Mouse (Mus musculus): Measurements from ENCODE around the gene Gls2. TPM values are rescaled to one million over a fixed set of nuclear protein-coding genes. Genes with fewer than 3 reads are reported as not detected.
A peak's percentile ranks its signal among the peaks of the same experiment; 100 is the strongest.

Gls2 gene
- polyA plus RNA-seq, 1 experiment from 2014 or later, result 1.6 TPM

DNA sequence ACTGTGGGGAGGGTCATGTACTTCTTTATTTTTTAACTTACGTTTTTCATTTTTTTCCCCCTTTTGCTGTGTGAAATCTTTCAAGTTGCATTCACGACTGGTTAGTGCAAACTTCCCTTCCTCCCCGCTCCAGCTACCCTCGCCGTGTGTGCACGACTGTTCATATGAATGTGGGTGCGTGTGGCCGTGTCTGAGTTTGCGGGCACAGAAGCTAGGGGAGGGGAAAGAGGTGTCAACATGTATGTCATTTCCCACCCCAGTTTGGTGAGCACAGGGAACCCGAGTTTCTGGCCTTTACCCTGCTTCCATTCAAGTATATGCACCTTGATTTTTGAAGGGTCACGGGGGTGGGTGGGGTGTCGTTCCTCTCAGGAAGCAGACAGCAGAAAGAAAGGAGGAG, 36.3 kb downstream of the Gls2 start:
- no peak for ATAC-seq
- ChIA-PET CTCF (interaction anchor here (0.6 to 1.0 kb wide), 2 partner anchors 41 to 46 kb away, joined by 3 to 7 read pairs; no protein-coding TSS in a partner anchor), POLR2A (interaction anchor here (0.8 kb wide), 1 partner anchor 9 kb away, joined by 3 read pairs; no protein-coding TSS in a partner anchor)
- in situ Hi-C loops (cut with MboI; ENCODE audit: low pct_unique_long_range_greater_than_20kb), result no loop called here
- TF ChIP-seq CTCF (IDR thresholded peaks at IDR 0.05), result no peak
- no peak for DNase-seq (ENCODE audit: low read depth, low spot score)
- H3K27me3 ChIP-seq, result no peaks in the 10 kb centered on the region

DNA sequence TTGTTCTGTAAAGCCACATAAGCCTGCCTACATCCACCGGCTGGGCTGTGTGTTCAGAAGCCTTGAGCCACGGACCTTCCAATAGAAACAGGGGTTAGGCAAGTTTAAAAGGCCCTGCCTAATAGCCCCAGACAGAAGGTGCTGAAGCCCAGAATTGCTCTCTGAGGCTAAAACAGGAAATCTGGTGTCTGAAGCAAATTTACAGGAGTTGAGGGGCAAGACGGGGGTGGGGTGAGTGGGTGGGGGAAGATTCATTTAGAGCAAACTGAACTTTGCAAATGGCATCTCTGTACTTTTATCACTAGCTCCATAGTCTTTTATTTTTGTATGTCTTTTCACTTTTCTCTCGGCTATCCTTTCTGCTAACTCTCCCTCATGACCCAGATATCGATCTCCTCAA, 36.9 kb downstream of the Gls2 start:
- no peak for ATAC-seq
- H3K27me3 ChIP-seq, result no peaks in the 10 kb centered on the region
- TF ChIP-seq CTCF (IDR thresholded peaks at IDR 0.05), result no peak
- no peak for DNase-seq (ENCODE audit: low read depth, low spot score)
- ChIA-PET POLR2A (no interaction called here), CTCF (no interaction called here)
- in situ Hi-C loops (cut with MboI; ENCODE audit: low pct_unique_long_range_greater_than_20kb), result no loop called here

DNA sequence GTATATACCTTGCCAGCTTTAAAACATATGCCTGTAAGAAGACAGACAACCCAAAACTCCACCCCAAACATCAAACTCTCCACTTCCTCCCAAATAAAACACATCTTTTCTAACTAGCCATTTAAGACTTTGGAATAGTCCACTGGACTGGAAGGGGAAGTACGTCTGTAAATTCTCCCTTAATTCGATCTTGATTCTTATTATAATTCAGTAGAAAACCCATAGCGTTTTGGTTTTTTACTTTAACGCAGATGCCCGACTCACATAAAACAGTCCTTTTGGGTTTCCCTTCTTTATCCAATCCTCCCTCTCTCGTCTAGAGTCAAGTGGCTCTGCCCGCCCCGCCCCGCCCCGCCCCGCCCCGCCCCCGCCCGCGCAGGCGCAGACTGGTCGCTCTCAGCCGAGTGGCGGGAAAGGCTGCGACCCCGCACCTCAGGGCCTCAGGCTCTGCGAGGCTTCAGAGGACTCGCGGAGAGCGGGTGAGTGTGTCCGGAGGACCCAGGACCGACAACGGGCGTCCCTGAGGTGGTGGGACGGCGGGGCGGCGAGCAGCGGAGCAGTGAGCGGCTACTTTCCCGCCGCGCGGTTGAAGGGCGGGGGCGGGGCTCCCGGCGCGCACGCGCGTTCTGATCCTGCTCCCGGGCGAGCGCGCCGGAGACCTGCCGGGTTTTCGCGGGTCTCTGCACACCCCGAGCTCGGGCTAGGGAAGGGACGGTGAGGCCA, 37.6 kb downstream of the Gls2 start, which contains the start of gene Timeless:
Gene Timeless (plus strand): TSS at position 369 of the 723 bp plus-strand sequence.
- in situ Hi-C loops (cut with MboI; ENCODE audit: low pct_unique_long_range_greater_than_20kb), result no loop called here
- POLR2A ChIA-PET, result interaction anchor here (0.8 to 1.8 kb wide), 2 partner anchors 14 to 147 kb away, joined by 3 to 4 read pairs; no protein-coding TSS in a partner anchor

DNA sequence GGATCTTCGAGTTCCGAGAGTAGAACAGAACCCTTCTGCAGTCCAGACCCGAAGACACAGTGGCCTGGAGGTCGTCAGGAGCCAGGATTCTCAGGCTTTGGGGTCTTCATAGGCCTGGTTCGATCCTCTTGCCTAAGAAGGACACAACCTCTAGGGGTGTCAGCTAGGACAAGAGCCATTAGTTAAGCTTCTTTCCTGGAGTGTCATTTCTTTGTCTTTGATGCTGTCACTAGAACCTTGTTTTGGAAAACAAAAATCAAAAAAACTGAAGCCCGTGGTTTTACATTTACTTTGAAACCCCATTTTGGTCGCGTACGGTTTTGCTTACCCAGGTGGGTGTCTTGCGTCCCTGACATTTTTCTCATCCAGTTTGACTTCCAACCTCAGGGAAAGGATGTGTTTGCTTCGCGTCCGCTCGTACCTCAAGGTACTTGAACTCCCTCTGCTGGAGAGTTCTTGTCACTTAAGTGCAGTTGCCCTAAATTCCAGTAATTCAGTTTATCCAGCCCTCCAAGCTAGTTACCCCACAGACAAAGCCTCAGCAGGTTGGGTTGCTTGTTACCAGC, 38.2 kb downstream of the Gls2 start:
- peak; percentile 83 for TF ChIP-seq CTCF (IDR thresholded peaks at IDR 0.05)
- in situ Hi-C loops (cut with MboI; ENCODE audit: low pct_unique_long_range_greater_than_20kb), result no loop called here
- H3K27me3 ChIP-seq, result no peaks in the 10 kb centered on the region
- ChIA-PET POLR2A (interaction anchor here (0.8 to 1.8 kb wide), 3 partner anchors 15 to 146 kb away, joined by 3 to 6 read pairs (median 4); no protein-coding TSS in a partner anchor), CTCF (interaction anchor here (0.9 to 2.0 kb wide), 10 partner anchors 10 to 68 kb away, joined by 3 to 8 read pairs (median 4); partner anchors contain the start of gene Apof)
- DNase-seq (ENCODE audit: low read depth, low spot score), result peak; percentile 50
- ATAC-seq, result peak; percentile 14

More for the DNA sequence above, 37.6 kb downstream of the Gls2 start, which contains the start of gene Timeless:
- DNase-seq (ENCODE audit: low read depth, low spot score), result peak; percentile 64
- peak; percentile 58 for ATAC-seq
- no peaks in the 10 kb centered on the region for H3K27me3 ChIP-seq
- CTCF ChIA-PET, result interaction anchor here (0.9 to 2.0 kb wide), 8 partner anchors 11 to 69 kb away, joined by 3 to 8 read pairs (median 4); no protein-coding TSS in a partner anchor
- no peak for TF ChIP-seq CTCF (IDR thresholded peaks at IDR 0.05)

DNA sequence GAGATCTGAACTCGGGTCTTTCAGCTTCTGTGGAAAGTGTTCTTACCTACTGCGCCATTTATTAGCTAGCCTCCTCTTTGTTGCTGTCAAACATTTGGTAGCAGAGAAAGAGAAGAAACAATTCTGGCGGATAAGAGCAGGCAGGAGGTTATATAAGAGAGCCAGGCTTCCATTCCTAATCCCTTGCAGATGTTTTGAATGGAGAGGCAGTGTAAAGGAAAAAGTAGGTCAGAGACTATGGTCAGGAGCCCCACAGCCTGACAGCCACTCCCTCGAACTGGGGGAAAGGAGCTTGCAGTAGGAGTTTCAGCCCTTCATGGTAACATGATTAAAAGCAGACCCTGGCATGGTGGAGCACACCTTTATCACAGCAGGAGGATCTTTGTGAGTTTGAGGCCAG, 42.1 kb downstream of the Gls2 start:
- CTCF ChIA-PET, result no interaction called here
- ATAC-seq (no peak), DNase-seq (ENCODE audit: low read depth, low spot score) (no peak)
- POLR2A ChIA-PET, result no interaction called here
- in situ Hi-C loops (cut with MboI; ENCODE audit: low pct_unique_long_range_greater_than_20kb), result no loop called here
- no peak for TF ChIP-seq CTCF (IDR thresholded peaks at IDR 0.05)
- no peaks in the 10 kb centered on the region for H3K27me3 ChIP-seq

DNA sequence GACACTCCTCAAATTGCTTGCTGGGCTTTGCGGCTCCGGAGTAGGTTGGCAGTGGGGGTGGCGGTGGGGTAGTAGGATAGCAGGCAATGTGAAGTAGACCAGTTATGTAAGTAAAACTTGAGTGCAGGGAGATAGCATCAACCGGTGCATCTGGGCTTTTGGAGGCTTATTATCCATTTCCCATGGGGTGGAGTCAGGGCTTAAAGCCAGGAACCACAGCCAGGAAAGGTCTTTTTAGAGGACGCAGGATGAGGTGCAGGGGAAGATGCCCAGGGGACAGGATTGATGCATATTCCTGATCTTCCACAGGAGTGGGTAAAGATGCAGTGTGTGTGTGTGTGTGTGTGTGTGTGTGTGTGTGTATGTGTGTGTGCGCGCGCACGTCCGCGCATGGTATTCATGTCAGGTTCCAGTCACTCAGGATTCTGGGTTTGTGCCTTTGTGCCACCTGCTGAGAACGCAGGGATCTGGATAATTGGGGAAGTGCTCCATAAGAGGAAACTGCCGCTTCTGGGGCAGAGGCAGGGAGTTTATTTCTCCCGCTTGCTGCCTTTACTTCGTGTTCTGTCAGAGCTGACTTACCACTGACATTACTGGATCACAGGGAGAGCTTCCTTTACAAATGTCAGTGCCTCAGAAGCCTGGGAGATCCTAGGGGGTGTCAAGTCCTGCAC, 43.7 kb downstream of the Gls2 start:
- in situ Hi-C loops (cut with MboI; ENCODE audit: low pct_unique_long_range_greater_than_20kb), result no loop called here
- no peaks in the 10 kb centered on the region for H3K27me3 ChIP-seq
- ATAC-seq (no peak), DNase-seq (ENCODE audit: low read depth, low spot score) (no peak)
- ChIA-PET POLR2A (no interaction called here), CTCF (no interaction called here)
- TF ChIP-seq CTCF (IDR thresholded peaks at IDR 0.05), result no peak

DNA sequence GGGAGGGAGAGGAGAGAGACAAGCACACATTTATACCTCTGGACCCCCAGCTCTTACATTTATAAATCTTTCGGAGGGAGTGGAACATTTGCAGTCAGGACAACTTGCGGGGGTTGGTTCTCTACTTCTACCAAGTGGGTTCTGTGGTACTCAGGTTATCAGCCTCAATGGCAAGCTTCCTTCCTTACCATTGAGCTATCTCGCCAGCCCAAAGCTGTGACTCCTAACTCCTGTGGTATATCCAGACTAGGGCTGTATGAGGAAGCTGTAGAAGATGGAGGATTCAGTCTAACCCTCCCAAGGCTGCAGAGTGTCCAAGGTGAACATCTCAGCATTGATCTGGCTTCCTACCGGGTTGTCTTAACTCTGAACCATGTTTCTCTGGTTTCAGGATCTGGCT, 44.9 kb downstream of the Gls2 start:
- ChIA-PET CTCF (interaction anchor here (0.9 kb wide), 1 partner anchor 96 kb away, joined by 3 read pairs; no protein-coding TSS in a partner anchor), POLR2A (no interaction called here)
- TF ChIP-seq CTCF (IDR thresholded peaks at IDR 0.05), result no peak

DNA sequence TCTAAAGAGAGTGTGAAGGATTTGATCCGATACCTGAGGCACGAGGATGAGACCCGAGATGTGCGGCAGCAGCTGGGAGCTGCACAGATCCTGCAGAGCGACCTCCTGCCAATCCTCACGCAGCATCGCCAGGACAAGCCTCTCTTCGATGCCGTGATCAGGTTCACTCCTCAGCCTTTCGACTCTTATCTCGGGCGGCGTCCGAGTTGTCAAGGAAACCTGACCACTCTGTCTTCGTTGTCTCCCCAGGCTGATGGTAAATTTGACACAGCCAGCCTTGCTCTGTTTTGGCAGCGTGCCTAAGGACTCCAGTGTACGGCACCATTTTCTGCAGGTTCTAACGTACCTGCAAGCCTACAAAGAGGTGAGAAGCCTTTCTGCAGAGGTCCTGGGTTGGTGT, 45.9 kb downstream of the Gls2 start:
- CTCF ChIA-PET, result no interaction called here

More for the DNA sequence above, 44.9 kb downstream of the Gls2 start:
- DNase-seq (ENCODE audit: low read depth, low spot score) (no peak), ATAC-seq (no peak)
- in situ Hi-C loops (cut with MboI; ENCODE audit: low pct_unique_long_range_greater_than_20kb), result no loop called here
- no peaks in the 10 kb centered on the region for H3K27me3 ChIP-seq

DNA sequence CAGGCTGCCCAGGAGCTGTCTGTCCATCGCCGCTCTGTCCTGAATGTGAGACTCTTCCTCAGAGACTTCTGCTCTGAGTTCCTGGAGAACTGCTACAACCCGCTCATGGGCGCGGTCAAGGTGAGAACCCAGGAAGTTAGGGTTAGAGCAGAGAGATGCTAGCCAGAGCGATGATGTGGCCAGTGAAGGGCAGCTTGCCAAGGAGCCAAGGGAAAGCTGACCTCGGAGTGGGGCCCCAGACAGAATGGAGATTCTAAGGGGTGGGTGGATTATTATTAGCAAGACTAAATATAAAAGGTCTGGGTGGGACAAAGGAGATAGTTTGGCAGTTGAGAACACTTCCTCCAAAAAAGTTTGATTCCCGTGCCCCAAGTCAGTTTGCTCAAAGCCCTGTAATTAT, 49.0 kb downstream of the Gls2 start:
- ChIA-PET CTCF (interaction anchor here (1.6 to 3.1 kb wide), 2 partner anchors 10 to 40 kb away, joined by 3 to 8 read pairs; no protein-coding TSS in a partner anchor), POLR2A (no interaction called here)
- in situ Hi-C loops (cut with MboI; ENCODE audit: low pct_unique_long_range_greater_than_20kb), result no loop called here
- ATAC-seq (no peak), DNase-seq (ENCODE audit: low read depth, low spot score) (no peak)
- no peaks in the 10 kb centered on the region for H3K27me3 ChIP-seq
- TF ChIP-seq CTCF (IDR thresholded peaks at IDR 0.05), result no peak

More for the DNA sequence above, 45.9 kb downstream of the Gls2 start:
- ATAC-seq (no peak), DNase-seq (ENCODE audit: low read depth, low spot score) (no peak)
- in situ Hi-C loops (cut with MboI; ENCODE audit: low pct_unique_long_range_greater_than_20kb), result no loop called here
- H3K27me3 ChIP-seq, result no peaks in the 10 kb centered on the region
- no peak for TF ChIP-seq CTCF (IDR thresholded peaks at IDR 0.05)
- POLR2A ChIA-PET, result no interaction called here

DNA sequence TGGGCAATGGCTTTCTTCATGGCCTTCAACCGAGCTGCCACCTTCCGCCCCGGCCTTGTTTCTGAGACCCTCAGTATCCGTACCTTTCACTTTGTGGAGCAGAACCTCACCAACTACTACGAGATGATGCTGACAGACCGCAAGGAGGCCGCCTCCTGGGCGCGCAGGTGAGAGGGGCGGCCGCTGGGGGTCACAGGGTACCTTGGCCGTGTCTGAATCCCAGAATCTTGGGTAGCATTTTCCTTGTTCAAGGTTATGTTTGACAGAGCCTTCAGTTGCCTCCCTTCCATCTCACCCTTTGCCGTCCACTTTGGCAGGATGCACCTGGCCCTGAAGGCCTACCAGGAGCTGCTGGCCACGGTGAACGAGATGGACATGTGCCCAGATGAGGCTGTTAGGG, 49.9 kb downstream of the Gls2 start:
- no peak for DNase-seq (ENCODE audit: low read depth, low spot score)
- no peak for ATAC-seq
- ChIA-PET POLR2A (no interaction called here), CTCF (interaction anchor here (3.1 kb wide), 1 partner anchor 11 kb away, joined by 8 read pairs; no protein-coding TSS in a partner anchor)
- no peak for TF ChIP-seq CTCF (IDR thresholded peaks at IDR 0.05)
- H3K27me3 ChIP-seq, result no peaks in the 10 kb centered on the region
- in situ Hi-C loops (cut with MboI; ENCODE audit: low pct_unique_long_range_greater_than_20kb), result no loop called here

Measured in Patski (cell line).